Mouse (Mus musculus) gastrocnemius, postnatal 25 days (tissue): ENCODE measurements around the gene Olfr1224-ps1. TPM values are rescaled to one million over a fixed set of nuclear protein-coding genes. Genes with fewer than 3 reads are reported as not detected.
"Not testable (repeated sequence)": the region's sequence is repeated elsewhere in the genome, so short reads cannot be mapped to it uniquely, and the experiment has no call there.

Source experiments
- DNase-seq: peaks from one replicate; pipeline ENCODE4 v3.0.0; 2022
- long read RNA-seq, 2 experiments: library from polyadenylated mRNA; stranded (forward); transcript quantifications; one replicate each; pipeline ENCODE4 v2.0.0; 2021
- total RNA-seq, 2 experiments: library from RNA; stranded (reverse); gene quantifications; 1 replicate in 1 of 2; 2 replicates in 1 of 2; pipeline ENCODE4 v1.2.3; 2021

The Olfr1224-ps1 gene
- total RNA-seq = not detected
- long read RNA-seq, experiment 1 = 0 reads
- long read RNA-seq, experiment 2 = 0 reads

DNA sequence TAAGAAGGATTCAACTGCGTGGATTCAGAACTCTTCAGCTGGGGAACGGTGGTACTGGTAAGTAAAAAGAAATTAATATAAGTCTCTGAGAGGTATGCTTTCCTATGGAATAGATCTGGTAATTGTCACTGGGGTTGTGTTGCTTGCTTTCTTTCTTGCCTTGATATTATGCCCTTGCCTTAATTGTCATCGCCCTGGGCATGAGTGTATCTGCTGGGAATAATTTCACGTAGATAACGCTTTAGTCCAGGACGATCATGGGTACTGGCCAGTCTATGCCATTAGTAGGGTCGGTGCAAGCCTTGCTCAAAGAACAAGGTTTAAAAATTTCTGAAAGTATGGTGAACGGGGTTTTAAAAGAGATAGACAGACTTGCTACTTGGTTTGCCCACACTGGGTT lies at the start of gene Olfr1224-ps1:
Olfr1224-ps1 (minus strand) TSS at position 101 of the 400 bp plus-strand sequence.
- DNase-seq = not testable (repeated sequence)

DNA sequence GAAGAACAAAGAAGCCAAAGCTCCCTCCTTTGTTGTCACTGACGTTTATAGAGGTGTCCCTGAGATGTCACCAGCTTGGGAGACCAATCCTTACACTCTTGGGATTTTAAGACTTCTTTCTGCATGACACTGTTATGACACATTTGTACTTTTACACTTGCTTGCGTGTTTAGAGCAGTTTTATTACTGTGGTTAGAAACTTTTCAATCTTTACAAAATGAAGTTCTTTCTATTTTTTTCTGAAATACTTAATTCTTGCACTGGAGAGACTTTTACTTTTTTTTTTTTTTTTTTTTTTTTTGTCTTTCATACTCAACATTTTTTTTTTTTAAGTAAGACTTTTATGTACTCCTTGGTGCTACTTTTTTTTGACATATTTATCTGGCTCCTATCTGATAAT lies 36.1 kb upstream of the Olfr1224-ps1 start, which contains the start of gene Olfr1226:
Olfr1226 (minus strand) TSS at position 101 of the 400 bp plus-strand sequence.
- DNase-seq = no peak

DNA sequence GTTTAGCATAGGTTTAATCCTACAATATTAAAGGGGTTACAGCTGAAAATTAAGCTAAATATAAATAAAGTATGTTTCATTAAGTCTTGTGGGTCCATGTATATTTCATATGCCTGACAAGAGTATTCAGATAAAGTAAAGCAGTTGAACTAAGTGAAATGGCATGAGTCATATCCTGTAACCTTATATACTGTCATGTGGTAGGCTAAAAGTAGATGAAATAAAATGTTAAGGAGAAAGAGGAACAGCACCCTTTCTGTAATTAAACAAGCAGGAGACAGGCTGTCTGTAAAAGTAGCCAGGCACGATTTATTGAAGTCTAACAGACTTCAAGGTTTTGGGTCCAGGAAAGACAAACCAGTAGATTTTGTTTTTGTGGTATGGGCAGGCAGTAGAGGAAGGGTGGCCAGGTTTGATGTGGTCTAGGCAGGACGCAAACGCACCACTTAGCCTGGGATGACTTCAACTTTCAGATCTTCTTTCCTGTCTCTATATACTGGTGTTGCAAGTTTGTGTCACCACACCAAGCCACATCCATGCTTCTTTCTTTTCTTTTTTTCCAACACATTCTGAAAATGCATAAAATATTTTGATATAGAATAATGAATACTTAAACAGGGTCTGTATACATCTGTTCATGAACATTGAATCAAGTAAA lies 32.6 kb upstream of the Olfr1224-ps1 start:
- DNase-seq = no peak

DNA sequence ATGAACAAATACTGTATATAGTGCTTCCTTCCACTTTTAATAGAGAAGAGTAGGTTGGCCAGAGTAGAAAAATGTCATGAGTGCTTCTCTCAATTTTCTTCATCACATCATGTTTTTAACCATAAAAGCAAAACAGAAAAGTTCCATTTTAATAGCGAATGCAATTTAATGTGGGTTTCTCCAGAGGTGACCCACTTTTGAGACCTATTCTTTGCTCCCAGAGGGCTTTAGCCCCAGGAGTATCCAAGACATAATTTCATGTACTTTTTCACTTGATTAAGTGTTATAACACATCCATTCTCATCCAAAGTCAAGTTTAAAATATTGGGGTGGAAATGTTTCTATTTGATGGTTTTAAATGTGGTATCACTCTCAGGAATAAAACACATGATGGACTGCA lies 10.7 kb upstream of the Olfr1224-ps1 start, which contains the start of gene Olfr1225:
Olfr1225 (minus strand) TSS at position 101 of the 400 bp plus-strand sequence.
- DNase-seq = no peak

DNA sequence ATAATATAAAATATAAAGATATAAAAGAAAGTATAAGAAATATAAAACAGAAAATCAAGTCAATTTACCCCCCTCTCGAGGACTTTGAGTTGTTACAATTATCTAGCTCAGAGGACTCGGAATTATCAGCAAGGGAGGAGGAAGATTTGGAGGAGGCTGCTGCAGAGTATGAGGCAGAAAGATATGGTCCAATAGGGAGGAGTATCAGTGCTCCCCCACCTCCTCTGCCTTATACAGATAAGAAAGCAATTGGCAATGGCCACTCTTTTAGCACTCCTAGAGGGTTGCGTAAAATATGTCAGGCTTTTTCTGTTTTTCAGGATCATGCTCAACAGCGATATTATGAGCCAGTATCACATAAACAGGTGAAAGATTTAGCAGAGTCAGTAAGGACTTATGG lies 820 bp upstream of the Olfr1224-ps1 start:
- DNase-seq = not testable (repeated sequence)

DNA sequence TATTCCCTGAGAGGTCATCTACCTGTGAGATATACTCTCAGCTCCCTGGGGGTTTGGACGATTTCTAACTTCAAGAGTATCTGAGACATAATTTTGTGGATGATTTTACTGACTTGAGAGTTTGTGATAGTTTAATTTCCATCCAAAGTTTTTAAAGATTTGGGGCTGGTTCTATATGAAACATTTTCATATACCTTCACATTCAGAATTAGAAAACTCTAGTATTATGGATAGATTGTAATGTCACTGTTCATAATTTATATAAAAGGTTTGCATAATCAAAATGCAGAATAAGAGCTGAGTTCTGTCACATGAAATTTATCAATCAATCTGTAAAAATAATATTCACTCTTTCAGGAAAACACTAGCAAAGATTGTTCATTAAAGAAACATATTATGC lies 12.4 kb downstream of the Olfr1224-ps1 start, which contains the start of gene Olfr1223:
Olfr1223 (minus strand) TSS at position 101 of the 400 bp plus-strand sequence.
- DNase-seq = no peak

DNA sequence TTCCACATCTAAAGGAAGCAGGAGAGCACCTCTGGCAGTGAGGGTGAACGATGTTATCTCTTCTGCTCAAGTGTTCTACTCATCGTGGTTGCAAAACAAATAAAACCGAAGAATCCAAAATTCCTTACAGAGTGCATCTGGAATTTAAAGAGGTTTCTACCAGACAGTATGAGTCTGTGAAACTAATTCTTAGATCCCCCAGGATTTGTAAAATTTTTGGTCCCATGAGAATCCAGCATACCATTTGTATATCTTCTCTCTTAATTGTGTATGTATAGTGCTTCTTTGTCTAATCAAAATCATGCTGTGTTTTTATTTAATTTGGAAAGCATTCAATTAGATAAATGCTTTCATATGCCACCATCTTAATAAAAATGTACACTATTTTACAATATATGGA lies 30.9 kb downstream of the Olfr1224-ps1 start, which contains the start of gene Olfr1222:
Olfr1222 (minus strand) TSS at position 101 of the 400 bp plus-strand sequence.
- no peak for DNase-seq

DNA sequence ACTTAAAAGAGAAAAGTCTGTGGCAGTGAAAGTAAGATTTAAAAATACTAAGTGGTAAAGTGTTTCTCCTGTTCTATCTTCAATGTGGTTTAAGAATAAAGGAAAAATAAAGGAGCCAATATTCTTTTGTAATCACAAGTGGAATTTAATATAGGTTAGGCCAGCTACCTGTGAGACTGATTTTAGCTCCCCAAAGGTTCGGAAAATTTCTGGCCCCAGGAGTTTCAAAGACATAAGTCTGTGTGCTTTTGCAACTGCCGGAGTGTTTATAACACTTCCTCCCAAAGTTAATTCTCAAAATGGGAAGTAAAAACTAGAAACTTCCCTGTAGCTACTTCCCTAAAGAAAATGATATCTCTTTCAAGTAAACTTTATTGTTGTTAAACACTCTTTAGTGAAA lies 46.7 kb downstream of the Olfr1224-ps1 start, which contains the start of gene Olfr1221:
Olfr1221 (minus strand) TSS at position 101 of the 400 bp plus-strand sequence.
- no peak for DNase-seq

DNA sequence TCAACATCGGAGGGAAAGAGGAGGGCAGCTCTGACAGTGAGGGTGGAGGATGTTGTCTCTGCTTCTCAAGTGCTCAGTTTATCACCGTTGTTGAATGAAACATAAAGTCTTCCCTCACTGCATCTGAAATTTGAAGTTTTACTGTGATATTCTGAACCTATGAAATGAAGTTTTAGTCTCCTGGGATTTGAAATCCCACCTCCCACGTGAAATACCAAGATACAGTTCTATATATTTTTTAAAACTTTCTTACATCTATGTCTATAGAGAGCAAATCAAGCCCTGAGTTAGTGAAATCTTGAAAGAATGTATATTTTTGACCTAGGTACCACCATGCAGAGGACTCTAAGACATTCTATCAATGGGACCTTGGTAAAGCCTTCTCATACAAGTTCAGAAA lies 57.2 kb downstream of the Olfr1224-ps1 start, which contains the start of gene Olfr1220:
Olfr1220 (minus strand) TSS at position 101 of the 400 bp plus-strand sequence.
- DNase-seq = no peak

DNA sequence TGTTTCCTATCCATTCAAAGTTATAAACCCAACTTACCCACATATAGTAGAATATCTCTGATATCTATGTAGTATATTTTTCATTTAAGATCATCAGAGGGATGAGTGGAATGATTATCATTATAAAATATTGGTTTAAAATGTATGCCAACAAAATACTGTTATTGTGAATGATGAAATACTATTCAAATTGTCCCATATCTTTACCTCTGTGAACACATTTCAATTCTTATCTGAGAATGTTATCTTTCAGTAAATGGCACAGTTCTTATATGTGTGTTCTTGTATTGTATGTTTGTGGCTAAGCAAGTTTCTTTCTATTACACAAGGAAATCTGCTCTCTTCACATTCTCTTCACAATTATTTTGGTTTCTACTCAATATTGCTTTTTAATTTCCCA lies 58.2 kb downstream of the Olfr1224-ps1 start:
- DNase-seq = no peak

Other genes with a start within 250 kb of the Olfr1224-ps1 start
- gene Olfr1209, start 248.9 kb downstream of the Olfr1224-ps1 start, total RNA-seq = not detected
- not detected for gene Olfr1211, start 226.0 kb downstream of the Olfr1224-ps1 start, total RNA-seq
- gene Olfr1212, start 210.1 kb downstream of the Olfr1224-ps1 start, total RNA-seq = not detected
- not detected for gene Gm13762, start 183.8 kb downstream of the Olfr1224-ps1 start, total RNA-seq
- not detected for gene Olfr1214, start 171.4 kb downstream of the Olfr1224-ps1 start, total RNA-seq
- not detected for gene Olfr1215, start 157.1 kb downstream of the Olfr1224-ps1 start, total RNA-seq
- gene Olfr1216, start 145.8 kb downstream of the Olfr1224-ps1 start, total RNA-seq = not detected
- gene Olfr1217, start 132.0 kb downstream of the Olfr1224-ps1 start, total RNA-seq = not detected
- not detected for gene Olfr1218, start 102.9 kb downstream of the Olfr1224-ps1 start, total RNA-seq
- gene Olfr1219, start 80.6 kb downstream of the Olfr1224-ps1 start, total RNA-seq = not detected
- not detected for gene Olfr1220, start 57.3 kb downstream of the Olfr1224-ps1 start, total RNA-seq
- not detected for gene Olfr1221, start 46.8 kb downstream of the Olfr1224-ps1 start, total RNA-seq
- not detected for gene Olfr1222, start 31.0 kb downstream of the Olfr1224-ps1 start, total RNA-seq
- not detected for gene Olfr1223, start 12.5 kb downstream of the Olfr1224-ps1 start, total RNA-seq
- not detected for gene Olfr1225, start 10.6 kb upstream of the Olfr1224-ps1 start, total RNA-seq
- gene Olfr1226, start 36.0 kb upstream of the Olfr1224-ps1 start, total RNA-seq = not detected
- gene Olfr1228, start 90.0 kb upstream of the Olfr1224-ps1 start, total RNA-seq = not detected
- gene Olfr1229, start 123.9 kb upstream of the Olfr1224-ps1 start, total RNA-seq = not detected
- not detected for gene Olfr1230, start 133.2 kb upstream of the Olfr1224-ps1 start, total RNA-seq
- gene Olfr1231, start 143.0 kb upstream of the Olfr1224-ps1 start, total RNA-seq = not detected
- not detected for gene Olfr1232, start 165.6 kb upstream of the Olfr1224-ps1 start, total RNA-seq
- gene Olfr1233, start 178.3 kb upstream of the Olfr1224-ps1 start, total RNA-seq = not detected
- not detected for gene Olfr1234, start 200.8 kb upstream of the Olfr1224-ps1 start, total RNA-seq
- gene Olfr1238, start 245.6 kb upstream of the Olfr1224-ps1 start, total RNA-seq = not detected